In the genomic region with DNA sequence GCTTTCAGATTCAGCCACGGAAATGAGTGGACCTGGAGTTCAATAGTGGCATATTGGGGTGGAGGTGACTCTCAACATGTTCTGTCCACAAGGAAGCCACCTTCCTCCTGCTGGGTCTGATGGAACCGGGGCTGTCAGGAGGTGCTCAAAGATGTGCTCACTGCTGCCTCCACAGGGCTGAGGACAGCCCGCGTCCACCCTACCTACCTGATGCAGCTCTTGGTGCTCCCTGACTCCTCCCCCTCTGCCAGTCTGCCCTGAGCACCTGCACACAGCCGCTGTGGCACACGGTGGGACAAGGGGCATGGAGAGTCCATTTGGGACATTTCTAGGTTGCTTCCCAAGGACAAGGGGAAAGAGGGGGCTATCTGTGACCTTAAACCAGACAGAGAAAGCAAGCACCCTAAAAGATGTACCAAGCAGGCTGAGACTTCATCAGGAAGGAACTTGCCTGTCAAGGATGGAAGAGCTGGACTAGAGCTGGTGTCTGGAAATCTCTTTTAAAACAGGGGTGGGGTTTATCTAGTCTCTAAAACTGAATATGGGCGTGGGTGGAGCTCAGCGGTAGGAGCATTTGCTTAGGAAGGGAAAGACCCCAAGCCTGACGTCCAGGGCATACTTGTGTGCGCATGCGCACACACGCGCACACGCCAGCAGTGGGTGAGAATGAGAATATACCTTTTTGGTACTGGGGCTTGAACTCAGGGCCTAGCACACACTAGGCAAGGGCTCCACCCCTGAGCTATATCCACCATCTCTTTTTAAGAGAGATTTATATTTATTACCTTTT, we compare ENCODE assay signal across 1 mouse cellular context.
TF ChIP-seq lines count a peak whose summit lies in the region.

No protein-coding gene starts in this region.

TF ChIP-seq in C2C12, 6 proteins besides CTCF, POLR2A, EP300 and RAD21:
- TF ChIP-seq MYOG (IDR thresholded peaks at IDR 0.05; ENCODE audit: control insufficient read depth, extremely low read depth, insufficient read length), result no peak
- TF ChIP-seq MYOD1 (IDR thresholded peaks at IDR 0.05; ENCODE audit: control insufficient read depth, insufficient read length, low read depth), result no peak
- TF ChIP-seq MAX (IDR thresholded peaks at IDR 0.05), result no peak
TF ChIP-seq in C2C12: peak in this region for 0.
